Mouse (Mus musculus) CH12.LX (cell line): ENCODE data around the gene Phlda3.

Experiments used
- CTCF ChIP-seq, 2 experiments: IDR thresholded peaks in 1 of 2; conservative IDR thresholded peaks in 1 of 2; 2 replicates each; pipeline ENCODE4 v1.5.1; 2011 to 2012; ENCODE audit warnings: low read depth in 2 of 2, low read length in 2 of 2, improper control_type of control experiment in 1 of 2, inconsistent platforms in 1 of 2, mild to moderate bottlenecking in 1 of 2, moderate library complexity in 1 of 2
- MAX ChIP-seq: IDR thresholded peaks from 2 replicates; pipeline ENCODE4 v1.6.1; 2011; ENCODE audit warnings: low read length, improper control_type of control experiment
- NELFE ChIP-seq: IDR thresholded peaks from 2 replicates; pipeline ENCODE4 v1.6.1; 2011; ENCODE audit warnings: low read depth, low read length, improper control_type of control experiment
- POLR2A ChIP-seq: IDR thresholded peaks from 2 replicates; pipeline ENCODE4 v1.6.1; 2011; ENCODE audit warnings: low read depth, mild to moderate bottlenecking, improper control_type of control experiment, low read length
- RCOR1 ChIP-seq: conservative IDR thresholded peaks from 2 replicates; pipeline ENCODE4 v1.6.1; 2012; ENCODE audit warnings: low read depth, mild to moderate bottlenecking, inconsistent platforms, low read length, improper control_type of control experiment

DNA sequence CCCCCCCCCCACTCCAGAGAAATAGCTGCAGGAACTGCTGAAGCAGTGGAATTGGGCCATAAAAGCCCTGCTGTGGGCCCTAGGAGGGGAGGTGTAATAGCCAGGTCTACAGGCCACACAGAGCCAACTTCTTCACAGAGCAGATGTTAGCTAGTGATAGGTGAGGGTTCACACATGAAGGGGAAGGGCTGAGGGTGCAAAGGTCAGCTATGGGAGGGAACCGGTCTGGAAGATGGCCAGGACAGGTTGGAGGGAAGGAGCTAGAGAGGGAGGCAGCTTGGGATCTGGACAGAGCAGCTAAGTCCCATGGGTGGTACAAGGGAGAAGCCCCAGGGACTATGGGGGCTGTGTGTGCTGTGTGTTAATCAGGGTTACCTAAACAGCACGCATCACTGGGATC lies 44.3 kb downstream of the Phlda3 start:
- TF ChIP-seq CTCF (conservative IDR thresholded peaks at IDR 0.05 in 1 of 2, IDR thresholded peaks at IDR 0.05 in 1 of 2; ENCODE audit: low read depth in 2 of 2, low read length in 2 of 2) (no peak), MAX (no peak), POLR2A (no peak), NELFE (no peak), RCOR1 (no peak)
